Mouse (Mus musculus) ES-E14 (cell line): ENCODE data around the gene Eif4enif1.

Experiments
- CHD2 ChIP-seq: IDR thresholded peaks from 2 replicates; pipeline ENCODE4 v1.6.1; 2014; ENCODE audit warnings: mild to moderate bottlenecking, low read depth, low read length, inconsistent platforms
- HCFC1 ChIP-seq: IDR thresholded peaks from 2 replicates; pipeline ENCODE4 v1.6.1; 2012; ENCODE audit warnings: low read length, inconsistent platforms, borderline replicate concordance; ENCODE audit not compliant: insufficient read depth
- MAFK ChIP-seq: IDR thresholded peaks from 2 replicates; pipeline ENCODE4 v1.6.1; 2014; ENCODE audit warnings: mild to moderate bottlenecking, low read depth, low read length, inconsistent platforms; ENCODE audit not compliant: insufficient read depth

DNA sequence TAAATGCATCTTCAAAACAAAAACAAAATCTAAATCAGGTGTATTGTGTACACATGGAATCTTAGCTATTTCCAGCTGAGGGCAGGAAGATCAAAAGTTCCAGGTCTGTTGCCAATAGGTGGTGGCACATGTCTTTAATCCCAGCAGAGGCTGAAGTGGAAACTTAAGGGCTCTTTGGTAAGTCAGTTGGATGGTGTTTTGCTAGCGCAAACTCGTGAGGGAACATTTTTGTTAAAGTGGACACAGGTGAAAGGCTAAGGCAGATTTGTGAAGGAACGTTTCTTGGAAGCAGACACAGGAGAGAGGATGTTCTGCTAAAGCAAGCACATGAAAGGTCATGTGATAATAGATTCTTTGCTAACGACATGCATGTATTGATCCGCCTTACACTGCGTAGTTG is 81.5 kb downstream of the Eif4enif1 start:
- TF ChIP-seq HCFC1 (no peak), CHD2 (no peak), MAFK (no peak)
